Mouse (Mus musculus) kidney, adult 9 months (tissue): ENCODE measurements around the gene Gm20388.

Source experiments
- DNase-seq: peaks from one replicate; pipeline ENCODE4 v3.0.0; 2022

Gm20388 gene

GRCm38 (mm10) chr8:123106531-123106930 is 3195.9 kb downstream of the Gm20388 start:
- peak; percentile 36 for DNase-seq

GRCm38 (mm10) chr8:123108010-123108409 is 3197.4 kb downstream of the Gm20388 start:
- no peak for DNase-seq

GRCm38 (mm10) chr8:123108953-123109352 is 3198.3 kb downstream of the Gm20388 start:
- DNase-seq, result no peak

- peak; percentile 42 for DNase-seq
Observed at GRCm38 (mm10) chr8:123110649-123111048, 3200.0 kb downstream of the Gm20388 start.

GRCm38 (mm10) chr8:123112892-123113291 is 3202.3 kb downstream of the Gm20388 start:
- no peak for DNase-seq

GRCm38 (mm10) chr8:123113908-123114469 is 3203.3 kb downstream of the Gm20388 start:
- peak; percentile 28 for DNase-seq

GRCm38 (mm10) chr8:123114644-123115043 is 3204.0 kb downstream of the Gm20388 start:
- no peak for DNase-seq

- no peak for DNase-seq
Observed at GRCm38 (mm10) chr8:123117127-123117731, 3206.6 kb downstream of the Gm20388 start, which contains the start of gene Cpne7. TSS of gene Cpne7 (plus strand) at chr8:123117374.

- no peak for DNase-seq
Observed at GRCm38 (mm10) chr8:123117744-123118143, 3207.1 kb downstream of the Gm20388 start.

- DNase-seq, result no peak
Observed at GRCm38 (mm10) chr8:123122059-123122458, 3211.4 kb downstream of the Gm20388 start.

- DNase-seq, result no peak
Observed at GRCm38 (mm10) chr8:123122670-123123069, 3212.0 kb downstream of the Gm20388 start.

GRCm38 (mm10) chr8:123126193-123126816 is 3215.7 kb downstream of the Gm20388 start:
- DNase-seq, result peak; percentile 78

GRCm38 (mm10) chr8:123131041-123131440 is 3220.4 kb downstream of the Gm20388 start:
- no peak for DNase-seq

GRCm38 (mm10) chr8:123132953-123133352 is 3222.3 kb downstream of the Gm20388 start:
- DNase-seq, result no peak

GRCm38 (mm10) chr8:123134149-123134713 is 3223.6 kb downstream of the Gm20388 start:
- DNase-seq, result no peak

GRCm38 (mm10) chr8:123135406-123135805 is 3224.8 kb downstream of the Gm20388 start:
- DNase-seq, result peak; percentile 15

GRCm38 (mm10) chr8:123135806-123136205 is 3225.2 kb downstream of the Gm20388 start:
- DNase-seq, result no peak

- no peak for DNase-seq
Observed at GRCm38 (mm10) chr8:123136287-123136686, 3225.6 kb downstream of the Gm20388 start.

- no peak for DNase-seq
Observed at GRCm38 (mm10) chr8:123137645-123138077, 3227.0 kb downstream of the Gm20388 start.

- no peak for DNase-seq
Observed at GRCm38 (mm10) chr8:123138741-123139140, 3228.1 kb downstream of the Gm20388 start.

GRCm38 (mm10) chr8:123141741-123142462 is 3231.3 kb downstream of the Gm20388 start:
- peak; percentile 79 for DNase-seq

- DNase-seq, result peak; percentile 76
Observed at GRCm38 (mm10) chr8:123145279-123145678, 3234.6 kb downstream of the Gm20388 start.

- no peak for DNase-seq
Observed at GRCm38 (mm10) chr8:123146390-123146789, 3235.7 kb downstream of the Gm20388 start.
